Mouse (Mus musculus) gastrocnemius, adult 8-10 months (tissue): ENCODE measurements around the gene Foxj3. TPM values are rescaled to one million over a fixed set of nuclear protein-coding genes. Genes with fewer than 3 reads are reported as not detected.
"Not testable (repeated sequence)": the region's sequence is repeated elsewhere in the genome, so short reads cannot be mapped to it uniquely, and the experiment has no call there.

Experiments
- DNase-seq, 2 experiments: peaks; one replicate each; pipeline ENCODE4 v3.0.0; 2022; ENCODE audit warnings: low spot score in 2 of 2
- total RNA-seq, 4 experiments: library from RNA; stranded (reverse); gene quantifications; 2 replicates each; pipeline ENCODE4 v1.2.4; 2022

Gene Foxj3
- total RNA-seq, 4 experiments from 2014 or later, result 30.0 to 33.6 (median 31.3) TPM

DNA sequence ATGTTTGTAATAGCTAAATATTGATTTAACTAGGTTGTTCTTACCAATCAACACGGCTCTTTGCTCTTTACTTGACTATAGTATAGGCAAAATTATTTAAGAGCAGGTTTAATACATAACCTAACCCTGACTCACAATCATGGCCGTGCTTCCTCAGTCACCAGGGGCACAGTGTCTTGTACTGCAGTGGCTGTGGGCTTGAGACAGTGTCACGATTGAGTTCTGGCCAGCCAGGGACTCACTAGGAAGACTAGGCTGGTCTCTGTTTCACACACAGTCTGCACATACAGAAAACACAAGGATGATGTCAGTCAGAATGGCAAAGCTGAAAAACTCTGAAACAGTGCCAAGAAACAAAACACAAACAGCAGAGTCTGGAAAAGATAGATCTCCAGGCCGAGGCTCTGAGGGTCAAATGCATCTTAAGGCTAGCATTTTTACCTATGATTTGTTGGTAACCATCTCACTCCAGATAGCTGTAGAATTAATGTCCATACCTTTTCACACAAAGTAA lies 29.6 kb downstream of the Foxj3 start:
- DNase-seq, result no peak

DNA sequence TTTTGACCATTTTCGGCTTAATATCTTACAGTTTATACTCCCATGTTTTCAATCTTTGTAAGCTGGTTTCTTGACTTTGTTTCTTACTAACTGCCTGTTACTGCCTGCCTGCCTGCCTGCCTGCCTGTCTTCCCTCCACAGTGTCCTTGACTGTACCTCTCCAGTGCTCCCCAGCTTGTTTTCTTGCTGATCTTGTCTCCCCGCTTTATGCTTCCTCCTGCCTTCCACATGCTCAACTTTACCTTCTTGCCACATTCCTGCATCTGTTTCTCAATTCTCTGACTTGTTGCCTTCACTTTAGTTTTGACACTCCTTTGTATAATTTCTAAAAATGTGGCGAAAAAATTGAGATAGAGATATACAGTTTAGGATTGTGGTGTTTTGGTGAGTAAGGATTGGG lies 35.9 kb downstream of the Foxj3 start:
- DNase-seq, result no peak

DNA sequence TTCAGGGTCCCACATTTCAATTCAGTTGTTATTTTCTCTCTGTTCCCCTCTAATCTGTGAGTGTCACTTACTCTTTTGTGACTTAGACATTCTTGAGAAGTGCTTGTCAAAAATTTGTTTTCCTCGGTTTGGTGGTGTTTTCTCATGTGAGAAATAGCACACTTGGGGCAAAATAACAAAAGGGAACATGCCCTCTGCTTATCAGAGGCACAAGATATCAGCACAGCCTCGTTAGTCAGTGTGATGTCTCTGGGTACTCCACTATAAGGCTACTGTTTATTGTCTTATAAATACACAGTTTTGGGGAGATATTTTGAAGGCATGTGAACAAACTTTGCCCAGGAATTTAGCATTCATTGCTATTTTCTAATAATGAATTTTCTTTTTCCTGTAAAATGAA lies 37.7 kb downstream of the Foxj3 start:
- DNase-seq, result no peak

DNA sequence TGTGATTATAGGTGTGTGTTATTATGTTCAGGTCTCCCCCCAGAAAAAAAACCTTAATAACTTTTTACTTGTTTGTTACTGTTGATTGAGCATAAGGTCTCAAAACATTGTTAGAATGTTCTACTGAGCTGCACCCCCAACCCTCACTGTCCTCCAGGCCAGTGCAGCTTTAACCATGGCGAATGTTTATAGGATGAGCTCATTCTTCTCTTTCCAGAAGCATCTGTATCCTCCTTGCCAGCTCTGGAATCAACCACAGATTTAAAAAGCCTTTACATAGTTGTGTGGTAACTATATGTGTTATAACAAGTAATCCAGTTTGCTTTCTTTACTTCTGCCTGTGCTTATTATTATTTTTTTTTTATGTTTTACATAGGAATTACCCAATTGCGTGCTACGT lies 38.7 kb downstream of the Foxj3 start:
- no peak for DNase-seq

DNA sequence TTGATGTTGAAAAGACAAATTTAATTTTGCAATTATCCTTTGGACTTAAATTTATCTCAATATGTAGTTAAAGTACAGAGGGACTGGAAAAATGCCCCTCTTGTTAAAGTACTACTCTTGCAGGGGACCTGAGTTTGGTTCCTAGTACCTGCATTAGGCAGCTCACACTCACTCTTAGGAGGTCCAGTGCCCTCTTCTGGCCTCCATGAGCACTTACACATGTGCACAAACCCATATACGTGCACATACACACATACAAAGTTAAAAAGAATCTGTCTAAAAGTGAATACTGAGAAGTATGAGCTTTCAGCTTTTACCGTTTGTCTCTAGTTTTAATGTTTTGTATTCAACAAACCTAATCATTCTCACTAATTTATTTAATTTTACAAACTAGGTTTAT lies 51.2 kb downstream of the Foxj3 start:
- DNase-seq, result no peak

DNA sequence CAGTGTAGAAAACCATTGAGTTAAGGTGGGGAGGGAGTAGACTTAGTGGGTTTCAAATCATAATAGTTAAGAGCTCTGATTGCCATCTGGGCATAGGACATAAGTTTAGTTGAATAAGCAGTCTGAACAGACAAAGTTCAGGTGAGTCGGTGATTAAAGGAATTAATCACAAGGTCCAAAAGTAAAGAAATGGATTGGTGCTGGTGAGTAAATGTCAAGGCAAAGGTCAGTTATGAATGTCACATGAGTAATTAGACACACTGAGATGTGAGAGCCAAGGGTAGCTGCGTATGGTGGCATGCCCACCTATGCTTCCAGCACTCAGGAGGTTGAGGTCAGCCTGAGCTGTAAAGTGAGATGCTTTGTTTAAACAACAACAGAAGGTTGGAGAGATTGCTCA lies 52.6 kb downstream of the Foxj3 start:
- no peak for DNase-seq

DNA sequence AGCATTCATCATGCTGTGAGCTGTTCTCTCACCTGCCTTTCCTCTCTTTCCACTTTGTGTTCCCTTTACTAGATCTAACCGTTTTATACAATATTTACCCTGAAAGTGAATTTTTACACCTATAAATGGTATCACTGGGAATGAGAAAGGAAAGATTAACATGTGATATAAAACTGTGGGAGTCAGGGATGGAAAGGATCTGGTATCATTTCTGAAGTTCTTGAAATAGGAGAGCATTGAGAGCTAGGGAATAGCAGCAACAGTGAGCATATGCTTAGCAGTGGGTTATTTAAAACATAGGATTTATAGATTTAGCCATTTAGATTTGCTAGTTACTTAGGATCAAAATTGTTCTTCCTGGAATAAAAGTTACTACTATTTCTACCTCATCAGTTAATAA lies 53.2 kb downstream of the Foxj3 start:
- no peak for DNase-seq

DNA sequence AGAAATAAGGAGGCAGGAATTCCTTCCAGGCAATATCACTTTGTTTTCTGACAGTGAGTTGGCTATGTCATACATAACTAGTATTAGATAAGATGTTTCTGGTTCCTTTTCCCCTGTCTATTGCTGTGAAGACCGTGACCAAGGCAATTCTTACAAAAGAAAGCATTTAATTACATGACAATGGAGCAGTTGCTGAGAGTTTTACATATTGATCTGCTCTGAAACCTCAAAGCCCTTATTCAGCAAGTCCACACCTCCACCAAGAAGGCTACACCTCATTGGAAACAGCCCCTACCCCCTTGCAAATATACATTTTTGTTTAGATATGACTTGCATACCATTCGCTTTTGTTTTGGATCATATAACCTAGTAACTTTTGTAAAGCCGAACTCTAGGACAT lies 55.7 kb downstream of the Foxj3 start:
- no peak for DNase-seq

DNA sequence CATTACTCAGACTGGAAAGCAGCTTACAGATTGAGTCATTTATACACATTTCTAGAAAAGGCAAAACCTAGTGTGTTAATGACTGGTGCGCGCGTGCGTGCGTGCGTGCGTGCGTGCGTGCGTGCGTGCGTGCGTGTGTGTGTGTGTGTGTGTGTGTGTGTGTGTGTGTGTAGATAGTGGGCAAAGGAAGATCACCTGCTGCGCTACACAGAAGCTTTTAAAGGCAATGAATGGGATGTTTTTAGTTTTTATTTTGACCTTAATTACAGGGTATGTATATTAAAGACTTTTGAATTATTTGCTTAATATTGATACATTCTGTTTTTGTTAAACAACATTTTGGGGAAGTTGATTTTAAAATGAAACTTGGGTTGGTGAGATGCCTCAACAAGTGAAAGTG lies 57.5 kb downstream of the Foxj3 start:
- no peak for DNase-seq

DNA sequence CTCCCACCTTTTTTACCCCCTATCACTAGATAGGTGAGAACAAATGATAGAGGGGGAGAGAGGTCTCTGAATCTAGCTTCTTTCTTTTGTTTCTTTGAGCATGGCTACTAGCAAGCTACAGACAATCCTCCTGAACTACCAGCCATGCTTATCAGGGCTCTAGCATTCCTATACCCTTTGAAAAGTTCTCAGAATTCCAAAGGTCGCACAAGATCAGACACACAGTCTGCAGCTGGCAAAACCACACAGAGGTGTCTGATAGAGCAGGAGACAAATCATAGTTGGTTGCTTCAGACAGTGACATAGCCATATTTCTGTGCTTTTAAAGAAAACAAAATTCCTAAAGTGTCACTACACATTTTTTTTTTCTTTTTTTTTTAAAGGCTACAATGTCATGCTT lies 62.8 kb downstream of the Foxj3 start:
- no peak for DNase-seq

DNA sequence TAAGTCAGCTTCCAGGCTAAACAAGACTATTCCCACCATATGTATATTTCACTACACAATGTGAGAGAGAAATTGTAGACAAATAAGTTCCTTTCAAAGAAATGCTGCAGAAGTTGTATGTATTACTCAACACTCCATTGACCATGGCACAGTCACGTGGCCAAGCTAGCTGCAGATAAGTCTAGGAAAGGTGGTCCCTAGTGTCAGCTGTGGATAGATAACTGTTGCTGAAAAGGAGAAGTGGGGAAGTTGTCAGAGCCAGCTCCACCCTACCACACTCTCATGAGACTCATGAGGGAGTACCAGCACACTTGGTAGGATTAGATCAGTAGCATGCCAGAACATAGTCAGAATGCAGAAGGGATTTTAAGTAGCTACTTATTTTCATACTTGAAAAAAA lies 72.7 kb downstream of the Foxj3 start:
- DNase-seq, result no peak

DNA sequence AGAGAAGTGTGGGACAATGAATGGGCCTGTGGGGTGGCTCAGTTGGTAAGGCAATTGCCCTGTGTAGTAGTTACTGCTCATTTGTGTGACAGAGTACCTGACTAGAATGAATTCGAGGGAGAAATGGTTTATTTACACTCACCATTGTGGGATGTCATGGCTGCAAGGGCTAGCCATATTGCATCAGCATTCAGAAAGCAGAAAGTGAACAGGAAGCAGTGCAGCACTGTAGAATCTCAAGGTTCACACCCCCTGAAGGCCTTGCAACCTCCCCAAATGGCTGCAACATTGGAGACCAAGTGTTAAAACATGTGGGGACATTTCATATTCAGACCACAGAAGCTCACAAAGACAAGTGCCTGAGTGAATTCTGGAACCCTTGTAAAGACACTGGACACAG lies 77.3 kb downstream of the Foxj3 start:
- no peak for DNase-seq

DNA sequence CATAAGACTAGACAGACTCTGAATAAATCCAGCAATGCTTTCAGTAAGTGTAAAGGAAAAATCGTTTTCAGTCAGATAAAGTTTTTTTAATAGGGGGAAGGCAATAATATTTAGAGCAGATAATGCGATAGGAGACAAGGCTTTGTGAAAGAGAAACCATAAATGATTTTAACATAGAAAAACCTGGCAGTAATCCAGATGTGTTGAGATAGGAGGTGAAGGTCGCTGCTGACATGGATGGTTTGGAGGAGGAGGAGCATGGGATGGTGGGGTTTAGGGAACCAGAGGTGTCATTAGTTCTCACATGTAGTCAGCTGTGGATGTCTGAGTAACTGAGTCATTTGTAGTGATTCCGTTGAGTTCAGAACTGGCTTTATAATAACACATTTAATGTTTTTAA lies 77.9 kb downstream of the Foxj3 start:
- no peak for DNase-seq

DNA sequence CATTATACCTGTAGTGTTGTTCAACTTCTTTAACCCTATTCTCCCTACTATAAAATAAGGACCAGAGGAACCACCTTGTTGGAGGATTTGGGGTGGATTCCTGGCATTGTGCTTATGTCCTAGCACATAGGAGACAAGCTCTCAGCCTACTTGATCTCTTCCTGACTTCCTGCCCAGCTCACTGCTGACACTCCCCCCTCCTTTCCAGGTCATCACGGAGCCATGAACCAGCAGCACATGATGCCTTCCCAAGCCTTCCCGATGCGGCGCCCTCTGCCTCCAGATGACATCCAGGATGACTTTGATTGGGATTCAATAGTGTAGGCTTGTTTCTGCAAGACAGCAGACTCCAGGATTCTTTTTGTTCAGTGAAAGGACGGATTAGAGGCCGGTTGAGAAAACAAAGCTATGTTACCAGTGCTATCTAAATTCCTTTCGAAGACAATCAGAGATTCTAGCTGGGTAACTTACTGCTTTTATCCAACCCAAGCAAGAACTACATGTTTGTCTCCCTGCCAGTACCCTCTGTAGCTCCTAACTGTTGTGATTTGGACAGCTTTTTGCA lies 89.4 kb downstream of the Foxj3 start:
- no peak for DNase-seq

DNA sequence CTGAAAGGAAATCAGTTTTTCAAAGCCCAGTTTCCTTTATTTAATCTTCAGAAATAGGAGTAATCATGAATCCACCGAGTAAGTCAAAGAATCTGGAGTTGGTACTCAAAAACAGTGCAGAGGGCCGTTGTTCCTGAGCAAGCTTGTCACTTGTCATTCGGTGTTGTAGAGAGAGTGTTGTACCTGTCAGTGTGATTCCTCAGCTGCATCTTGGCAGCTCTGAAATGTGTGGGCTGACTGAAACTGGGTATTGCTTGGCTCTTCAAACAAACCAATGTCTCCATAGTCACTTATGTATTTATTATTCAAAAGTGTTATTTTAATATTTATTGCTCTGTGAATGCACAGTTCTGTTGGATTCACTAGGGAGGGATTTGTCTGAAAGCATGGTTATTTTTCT lies 90.1 kb downstream of the Foxj3 start:
- DNase-seq, result no peak

DNA sequence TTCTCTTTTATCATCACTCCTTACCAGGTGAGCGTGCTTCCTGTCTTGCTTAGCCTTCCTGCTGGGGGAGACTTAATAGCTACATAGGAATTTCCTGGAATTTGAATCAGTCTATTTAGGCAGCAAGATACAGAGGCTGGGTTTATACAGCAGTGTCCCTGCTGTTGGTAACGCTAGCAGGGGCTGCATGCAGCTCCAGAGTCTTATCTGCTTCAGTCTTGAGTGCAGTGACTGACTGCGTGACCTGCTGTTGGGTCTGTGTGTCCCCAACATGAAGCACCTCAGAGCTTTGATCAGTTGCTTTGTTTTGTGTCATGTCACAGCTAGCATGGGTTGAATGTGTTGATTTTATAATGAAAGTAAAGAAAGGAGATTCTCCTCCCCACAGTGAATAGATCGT lies 90.5 kb downstream of the Foxj3 start:
- no peak for DNase-seq

DNA sequence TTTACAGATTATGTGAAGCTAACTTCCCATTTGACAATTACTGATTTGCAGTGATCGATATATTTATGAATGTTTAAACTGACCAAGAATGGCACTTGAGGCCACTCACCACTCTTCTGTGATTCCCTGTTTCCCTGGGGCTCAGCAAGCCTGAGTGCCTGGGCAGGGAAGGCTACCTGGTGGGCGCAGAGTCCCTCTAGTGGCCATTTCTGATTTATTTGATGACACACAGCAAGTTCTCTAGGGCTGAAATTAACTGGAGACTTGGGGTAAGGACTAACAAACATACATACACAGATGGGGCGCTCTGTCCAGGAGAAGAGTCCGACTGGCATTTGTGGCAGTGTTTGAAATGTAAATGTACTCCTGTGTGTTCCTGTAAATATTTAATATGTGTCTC lies 91.6 kb downstream of the Foxj3 start:
- DNase-seq, result not testable (repeated sequence)

DNA sequence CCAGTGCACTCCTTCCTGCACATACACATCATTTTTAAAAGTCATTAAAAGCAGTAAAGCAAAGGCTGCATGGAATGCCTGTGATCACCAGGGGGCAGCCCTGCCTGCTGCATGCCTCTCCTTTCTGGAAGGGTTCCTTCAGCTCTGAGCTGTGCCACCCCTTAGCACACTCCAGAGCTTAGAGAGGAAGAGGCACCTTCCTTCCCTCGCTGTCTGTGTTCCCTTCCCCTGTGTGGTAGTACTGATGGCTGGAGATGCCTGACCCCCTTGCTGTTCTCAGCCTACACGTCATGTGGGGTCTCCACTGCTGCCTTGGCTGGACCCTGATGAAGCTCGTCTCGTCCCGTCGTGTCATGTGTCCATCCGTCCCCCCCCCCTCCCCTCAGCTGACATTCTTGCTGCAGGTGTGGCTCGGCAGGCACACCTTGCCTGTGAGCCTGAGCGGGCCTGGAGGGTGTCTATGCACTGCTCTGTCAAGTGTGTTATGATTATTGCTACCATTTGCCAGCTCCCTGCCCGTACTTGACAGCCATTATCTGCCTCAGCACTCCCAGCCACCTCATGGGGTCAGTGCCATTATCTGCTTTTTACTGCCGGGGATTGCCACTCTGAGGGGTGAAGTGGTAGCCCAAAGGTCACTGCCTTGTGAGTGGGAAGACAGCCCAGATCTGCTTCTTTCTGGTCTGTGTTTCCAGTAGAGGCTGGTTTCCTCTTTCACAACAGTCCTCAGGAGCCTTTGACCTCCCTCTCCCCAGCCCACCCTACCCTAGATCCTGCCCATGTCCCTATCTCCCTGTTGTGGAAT lies 94.5 kb downstream of the Foxj3 start:
- no peak for DNase-seq

DNA sequence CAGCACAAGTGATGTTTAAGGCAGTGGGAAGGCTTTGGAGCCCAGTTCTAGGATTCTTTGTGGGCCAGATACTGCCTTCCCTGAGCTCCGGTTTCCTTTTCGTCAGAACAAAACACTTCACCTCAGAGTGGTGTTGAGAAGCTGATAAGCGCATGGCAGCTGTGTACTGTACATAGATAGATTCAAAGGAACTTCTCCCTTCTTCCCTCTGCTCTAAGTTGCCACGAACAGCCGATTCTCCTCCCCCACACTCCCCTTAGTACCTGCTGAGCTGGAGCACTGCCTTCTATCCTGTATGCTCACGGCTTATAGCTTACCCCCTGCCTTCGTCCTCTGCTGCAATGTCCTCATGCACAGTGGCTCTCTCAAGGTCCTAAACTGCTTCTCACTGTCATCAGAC lies 95.9 kb downstream of the Foxj3 start:
- DNase-seq, result no peak

DNA sequence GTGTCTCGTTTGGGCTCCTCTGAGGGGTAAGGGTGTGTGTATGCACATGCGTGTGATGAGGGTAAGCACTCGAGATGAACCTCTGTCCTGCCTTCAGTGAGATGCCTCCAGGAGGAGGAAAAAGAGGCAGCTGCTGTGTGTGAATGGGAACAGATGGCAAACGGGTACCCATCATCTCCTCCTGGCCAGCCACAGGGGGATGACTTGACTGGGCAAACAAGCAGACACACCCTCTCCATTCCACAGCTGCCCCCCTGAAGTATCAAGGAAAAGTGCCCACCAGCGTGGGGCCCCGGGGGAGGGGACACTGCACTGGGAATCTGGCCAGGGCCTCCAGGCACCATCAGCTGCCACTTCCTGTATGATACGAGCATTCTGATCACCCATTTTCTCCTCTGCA lies 96.5 kb downstream of the Foxj3 start:
- DNase-seq, result no peak

DNA sequence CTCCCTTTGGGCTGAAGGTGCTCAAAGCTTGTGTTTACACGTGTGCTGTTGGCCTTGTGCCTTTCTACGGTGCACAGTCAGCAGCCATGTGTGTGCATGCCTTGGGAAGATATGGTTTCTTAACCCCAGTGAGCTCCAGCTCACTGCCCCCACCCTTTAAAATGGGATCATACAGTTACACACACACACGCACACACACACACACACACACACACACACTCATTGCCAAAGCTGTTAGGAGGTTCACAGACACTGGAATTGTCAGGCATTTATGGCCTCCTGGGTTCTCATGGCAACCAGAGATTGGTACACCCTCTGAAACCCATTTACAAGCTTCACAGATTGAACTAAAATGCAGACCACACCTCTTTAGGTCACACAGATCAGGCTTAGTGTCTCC lies 97.1 kb downstream of the Foxj3 start:
- DNase-seq, result no peak

DNA sequence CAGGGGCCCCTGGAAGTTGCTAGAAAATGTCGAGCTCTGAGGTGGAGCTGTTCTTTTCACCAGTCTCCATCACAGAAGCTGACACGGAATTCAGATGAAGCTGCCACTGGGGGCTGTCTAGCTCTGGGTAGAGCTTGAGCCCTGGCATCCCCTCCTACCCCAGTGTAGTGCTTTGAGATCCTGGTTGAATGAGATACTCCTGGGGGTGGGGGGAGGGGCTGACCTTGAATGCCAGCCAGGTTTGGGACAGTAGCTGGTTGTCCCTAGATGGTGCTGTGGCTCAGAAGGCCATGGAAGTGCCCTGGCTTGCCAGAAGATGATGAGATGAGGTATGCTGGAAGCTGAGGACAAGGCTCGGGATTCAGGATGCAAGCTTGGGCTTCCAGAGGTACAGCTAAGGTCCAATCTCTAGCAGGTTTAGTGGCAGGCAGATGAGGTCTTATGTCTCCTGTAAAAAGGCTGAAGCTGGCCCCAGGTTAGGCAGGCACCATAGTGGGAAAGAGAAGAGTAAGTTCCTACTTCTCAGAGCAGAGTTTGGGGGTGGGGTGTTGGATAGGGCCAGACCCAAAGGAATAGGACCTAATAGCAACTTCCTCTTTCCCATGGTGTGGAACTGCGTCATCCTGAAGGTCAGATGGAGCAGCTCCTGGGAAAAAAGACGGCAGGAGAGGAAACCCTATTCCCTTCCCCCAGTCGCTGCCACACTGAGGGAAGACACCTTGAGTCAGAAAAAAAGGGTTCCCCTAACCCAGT lies 98.3 kb downstream of the Foxj3 start:
- no peak for DNase-seq

DNA sequence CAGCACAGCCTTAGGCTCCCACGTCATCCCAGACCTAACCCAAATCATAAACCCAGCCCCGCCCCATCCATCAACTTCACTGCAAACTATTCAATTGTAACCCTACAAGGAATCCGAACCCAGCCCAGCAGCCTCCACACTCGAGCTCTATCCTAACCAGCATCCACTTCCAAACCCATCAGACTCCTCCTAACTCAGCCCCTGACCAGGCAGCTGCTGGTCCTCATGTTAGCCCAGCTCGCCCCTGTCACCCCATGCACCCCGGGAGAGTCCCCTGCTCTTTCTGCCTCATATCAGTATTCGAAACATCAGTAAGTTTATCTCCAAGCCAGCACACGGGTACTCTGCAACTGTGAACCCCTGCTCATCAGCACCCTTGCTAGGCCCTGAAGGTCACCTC lies 98.9 kb downstream of the Foxj3 start:
- no peak for DNase-seq
